Mouse (Mus musculus) CH12.LX (cell line): ENCODE data around the gene Armc12. TPM values are rescaled to one million over a fixed set of nuclear protein-coding genes. Genes with fewer than 3 reads are reported as not detected.

Source experiments
- DNase-seq: peaks from one replicate; pipeline ENCODE4 v3.0.0-alpha.2; 2013; ENCODE audit errors: extremely low read depth
- H3K27ac ChIP-seq: 2 replicates; pipeline ENCODE4 v1.5.1; 2012; ENCODE audit warnings: low read depth, mild to moderate bottlenecking, control low read depth, moderate library complexity; ENCODE audit not compliant: insufficient read depth
- H3K27me3 ChIP-seq: replicated peaks from 2 replicates; pipeline ENCODE3; 2012; ENCODE audit warnings: inconsistent platforms
- H3K36me3 ChIP-seq, 2 experiments: replicated peaks in 1 of 2; 2 replicates each; pipeline versions ENCODE3 to v1.6.1; 2012; ENCODE audit warnings: inconsistent platforms in 1 of 2, low read length in 1 of 2, mild to moderate bottlenecking in 1 of 2, mixed read lengths in 1 of 2, moderate library complexity in 1 of 2; ENCODE audit not compliant: control insufficient read depth in 1 of 2, insufficient read depth in 1 of 2
- H3K4me1 ChIP-seq, 2 experiments: 2 replicates each; pipeline ENCODE4 v1.6.1; 2012; ENCODE audit warnings: inconsistent platforms in 1 of 2, moderate library complexity in 1 of 2; ENCODE audit not compliant: insufficient read depth in 2 of 2, control insufficient read depth in 1 of 2
- H3K4me2 ChIP-seq: 2 replicates; pipeline ENCODE4 v1.6.1; 2012; ENCODE audit warnings: low read depth, mild to moderate bottlenecking, control low read depth; ENCODE audit not compliant: poor library complexity, insufficient read depth, severe bottlenecking
- H3K4me3 ChIP-seq, 3 experiments: fragments of 150-350 bp in 1 of 3; sonication (generic) in 1 of 3; replicated peaks in 1 of 3; 2 replicates each; pipeline versions ENCODE3 to v1.5.1; 2011 to 2012; ENCODE audit warnings: low read depth in 2 of 3, low read length in 2 of 3, mild to moderate bottlenecking in 2 of 3, moderate library complexity in 2 of 3, control low read depth in 1 of 3, improper control_type of control experiment in 1 of 3, inconsistent platforms in 1 of 3, mixed read lengths in 1 of 3; ENCODE audit not compliant: poor library complexity in 1 of 3
- H3K79me2 ChIP-seq: replicated peaks from 2 replicates; pipeline ENCODE4 v1.6.1; 2012; ENCODE audit warnings: mild to moderate bottlenecking, moderate library complexity; ENCODE audit not compliant: control insufficient read depth, poor library complexity, insufficient read depth, severe bottlenecking; ENCODE audit errors: extremely low read depth
- H3K9ac ChIP-seq: 2 replicates; pipeline ENCODE4 v1.6.1; 2012; ENCODE audit warnings: low read depth, mild to moderate bottlenecking, control low read depth, moderate library complexity; ENCODE audit not compliant: insufficient read depth
- H3K9me3 ChIP-seq: replicated peaks from 2 replicates; pipeline ENCODE3; 2012; ENCODE audit warnings: low read length, inconsistent platforms, mixed read lengths
- CTCF ChIP-seq, 2 experiments: IDR thresholded peaks in 1 of 2; conservative IDR thresholded peaks in 1 of 2; 2 replicates each; pipeline ENCODE4 v1.5.1; 2011 to 2012; ENCODE audit warnings: low read depth in 2 of 2, low read length in 2 of 2, improper control_type of control experiment in 1 of 2, inconsistent platforms in 1 of 2, mild to moderate bottlenecking in 1 of 2, moderate library complexity in 1 of 2
- E2F4 ChIP-seq: IDR thresholded peaks from 2 replicates; pipeline ENCODE4 v1.6.1; 2011; ENCODE audit warnings: low read depth, low read length, improper control_type of control experiment; ENCODE audit not compliant: insufficient replicate concordance
- ELF1 ChIP-seq: IDR thresholded peaks from 2 replicates; pipeline ENCODE4 v1.6.1; 2014; ENCODE audit warnings: low read depth, mild to moderate bottlenecking, inconsistent platforms, low read length, improper control_type of control experiment
- ETS1 ChIP-seq: conservative IDR thresholded peaks from 2 replicates; pipeline ENCODE4 v1.6.1; 2012; ENCODE audit warnings: low read depth, mild to moderate bottlenecking, inconsistent platforms, low read length, improper control_type of control experiment, moderate library complexity
- JUN ChIP-seq: IDR thresholded peaks from 2 replicates; pipeline ENCODE4 v1.6.1; 2011; ENCODE audit warnings: low read depth, mild to moderate bottlenecking, low read length, improper control_type of control experiment, moderate library complexity; ENCODE audit not compliant: insufficient read depth
- JUND ChIP-seq: conservative IDR thresholded peaks from 2 replicates; pipeline ENCODE4 v1.6.1; 2011; ENCODE audit warnings: low read depth, low read length, improper control_type of control experiment
- KAT2A ChIP-seq: IDR thresholded peaks from 2 replicates; pipeline ENCODE4 v1.6.1; 2012; ENCODE audit warnings: low read length, improper control_type of control experiment, inconsistent platforms; ENCODE audit not compliant: insufficient replicate concordance
- MAFK ChIP-seq: IDR thresholded peaks from 2 replicates; pipeline ENCODE4 v1.6.1; 2011; ENCODE audit warnings: low read length, improper control_type of control experiment; ENCODE audit not compliant: insufficient replicate concordance
- MAX ChIP-seq: IDR thresholded peaks from 2 replicates; pipeline ENCODE4 v1.6.1; 2011; ENCODE audit warnings: low read length, improper control_type of control experiment
- MAZ ChIP-seq: IDR thresholded peaks from 2 replicates; pipeline ENCODE4 v1.6.1; 2012; ENCODE audit warnings: low read depth, mild to moderate bottlenecking, inconsistent platforms, low read length, improper control_type of control experiment, moderate library complexity
- NELFE ChIP-seq: IDR thresholded peaks from 2 replicates; pipeline ENCODE4 v1.6.1; 2011; ENCODE audit warnings: low read depth, low read length, improper control_type of control experiment
- POLR2AphosphoS2 ChIP-seq: IDR thresholded peaks from 2 replicates; pipeline ENCODE4 v1.6.1; 2011; ENCODE audit warnings: low read depth, low read length, improper control_type of control experiment
- SIN3A ChIP-seq: IDR thresholded peaks from 2 replicates; pipeline ENCODE4 v1.6.1; 2012; ENCODE audit warnings: low read length, improper control_type of control experiment, inconsistent platforms
- TBP ChIP-seq: conservative IDR thresholded peaks from 2 replicates; pipeline ENCODE4 v1.6.1; 2011; ENCODE audit warnings: low read depth, low read length, improper control_type of control experiment
- TCF12 ChIP-seq: IDR thresholded peaks from 2 replicates; pipeline ENCODE4 v1.6.1; 2014; ENCODE audit warnings: low read depth, mild to moderate bottlenecking, inconsistent platforms, low read length, improper control_type of control experiment
- USF1 ChIP-seq: IDR thresholded peaks from 2 replicates; pipeline ENCODE4 v1.6.1; 2014; ENCODE audit warnings: low read depth, mild to moderate bottlenecking, inconsistent platforms, low read length, improper control_type of control experiment
- USF2 ChIP-seq: conservative IDR thresholded peaks from 2 replicates; pipeline ENCODE4 v1.6.1; 2011; ENCODE audit warnings: low read depth, low read length, improper control_type of control experiment
- ZMIZ1 ChIP-seq: IDR thresholded peaks from 2 replicates; pipeline ENCODE4 v1.6.1; 2012; ENCODE audit warnings: low read depth, mild to moderate bottlenecking, inconsistent platforms, low read length, improper control_type of control experiment
- dilution Hi-C: fragments of 300-500 bp; cut with MboI; formaldehyde crosslinking; loops from 2 replicates; pipeline ENCODE4 v1.14.3; 2020; ENCODE audit warnings: low sequenced_read_pairs; ENCODE audit not compliant: extremely low pct_unique_long_range_greater_than_20kb, extremely low pct_ligation_motif_present
- in situ Hi-C: fragments of 300-500 bp; cut with MboI; formaldehyde crosslinking; loops from 3 replicates; pipeline ENCODE4 v1.14.3; 2019; ENCODE audit warnings: low sequenced_read_pairs, low pct_ligation_motif_present, low pct_unique_long_range_greater_than_20kb, mixed read lengths
- polyA plus RNA-seq: library from polyadenylated mRNA; unstranded; fragments of >175 nt; gene quantifications from 2 replicates; pipeline ENCODE4 v1.2.1, GENCODE M21; 2012; ENCODE audit warnings: low read depth; ENCODE audit not compliant: insufficient read length
- total RNA-seq, 2 experiments: library from RNA; depleted of rRNA; stranded (reverse); fragments of 300-350 nt in 1 of 2; fragments of >200 nt in 1 of 2; gene quantifications; 2 replicates each; pipeline ENCODE4 v1.2.3; 2012 to 2014

Gene Armc12
- total and polyA plus RNA-seq, 3 experiments, result not detected

DNA sequence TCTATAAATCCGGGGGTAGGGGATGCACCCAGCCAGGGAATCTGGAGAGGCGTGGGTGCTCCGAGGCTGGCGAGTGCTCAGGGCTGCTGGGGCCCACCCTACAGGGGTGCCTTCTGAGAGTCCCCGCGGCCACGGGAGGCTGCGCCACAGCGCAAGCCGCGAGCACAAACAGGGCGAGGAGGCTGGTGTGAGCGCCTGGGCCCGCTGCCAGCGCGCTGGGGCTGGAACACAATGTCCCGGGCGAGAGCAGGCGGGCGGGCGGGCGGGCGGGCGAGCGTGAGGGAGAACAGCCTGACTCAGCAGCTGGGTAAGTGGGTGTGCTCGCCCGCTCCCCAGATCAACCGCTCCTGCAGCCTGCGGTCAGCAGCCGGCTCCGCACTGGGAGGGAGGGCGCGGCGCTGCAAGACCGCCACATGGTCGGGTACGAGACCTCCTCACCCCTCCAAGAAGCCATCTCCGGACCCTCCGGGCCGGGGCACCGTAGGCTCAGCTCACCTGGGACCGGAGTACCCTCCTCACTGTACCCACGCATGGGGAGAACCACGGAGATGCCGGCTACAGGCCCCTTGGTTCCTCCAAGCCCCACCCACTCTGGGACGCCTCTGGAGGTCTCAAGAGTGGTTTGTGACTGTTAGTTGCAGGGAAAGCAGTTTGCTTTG lies 12.5 kb upstream of the Armc12 start (continued):
- TF ChIP-seq JUND (no peak), CTCF (conservative IDR thresholded peaks at IDR 0.05 in 1 of 2, IDR thresholded peaks at IDR 0.05 in 1 of 2; ENCODE audit: low read depth in 2 of 2, low read length in 2 of 2) (no peak), NELFE (no peak)

DNA sequence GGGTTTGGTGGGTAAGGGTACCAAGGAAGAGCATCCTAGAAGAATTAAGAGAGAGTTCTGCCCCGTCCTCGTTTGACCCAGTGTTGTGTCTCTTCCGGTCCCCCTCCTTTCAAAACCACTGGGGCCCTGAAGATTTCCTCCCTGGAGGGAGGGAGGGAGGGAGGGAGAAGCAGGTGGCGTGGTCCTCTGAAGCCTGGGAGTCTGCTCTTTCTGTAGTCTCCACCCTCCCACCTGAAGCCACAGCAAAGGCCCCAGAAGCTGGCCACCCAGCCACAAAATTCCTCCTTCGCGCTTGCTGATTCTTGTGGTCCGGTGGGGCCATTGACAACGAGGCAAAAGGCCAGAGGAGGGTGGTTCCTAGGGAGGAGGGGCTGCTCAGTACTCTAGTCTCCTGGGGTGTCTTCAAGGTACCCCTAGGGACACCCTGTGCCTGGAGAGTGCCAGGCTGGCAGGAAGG lies 12.0 kb upstream of the Armc12 start:
- peaks cover 3% of the 10 kb centered on the region for H3K9me3 ChIP-seq
- H3K27me3 ChIP-seq, result peaks cover 18% of the 10 kb centered on the region
- dilution Hi-C loops (no loop called here), in situ Hi-C loops (loop anchor here (25.0 kb wide), 1 partner anchor 306 kb away; the partner anchor contains the start of gene Def6)
- H3K36me3 ChIP-seq, result no peaks in the 10 kb centered on the region
- peak overlapping the region; percentile 39; the same call in 1 of the 2 replicates for H3K9ac ChIP-seq
- no peaks in the 10 kb centered on the region for H3K79me2 ChIP-seq
- peak; percentile 62 for DNase-seq
- TF ChIP-seq USF1 (no peak), E2F4 (no peak), USF2 (no peak), SIN3A (0 out of 2 replicates have a peak, but pooled peaks have one; percentile 24), TCF12 (peak; percentile 15; the same call in 1 of the 2 replicates), ETS1 (no peak), MAX (0 out of 2 replicates have a peak, but pooled peaks have one; percentile 9), ZMIZ1 (no peak), ELF1 (no peak; the same call in 1 of the 2 replicates), JUN (no peak), MAFK (no peak), MAZ (peak; percentile 85), CTCF (conservative IDR thresholded peaks at IDR 0.05 in 1 of 2, IDR thresholded peaks at IDR 0.05 in 1 of 2; ENCODE audit: low read depth in 2 of 2, low read length in 2 of 2) (no peak), KAT2A (no peak), TBP (no peak), POLR2AphosphoS2 (no peak)
- peaks cover 19 to 63% of the 10 kb centered on the region in 2 experiments for H3K4me1 ChIP-seq
- H3K4me3 ChIP-seq, result peak overlapping the region; percentile 50 to 52 (median 52)
- peak overlapping the region; percentile 52 for H3K4me2 ChIP-seq
- peak overlapping the region; percentile 34; the same call in 1 of the 2 replicates for H3K27ac ChIP-seq
